Mouse (Mus musculus) heart, adult 9 months (tissue): ENCODE data around the gene Cyp2b10.
"Not testable (repeated sequence)": the region's sequence is repeated elsewhere in the genome, so short reads cannot be mapped to it uniquely, and the experiment has no call there.

ENCODE experiments used
- DNase-seq, 2 experiments: peaks; one replicate each; pipeline ENCODE4 v3.0.0; 2022; ENCODE audit warnings: low spot score in 2 of 2

Gene Cyp2b10

GRCm38 (mm10) chr7:25897411-25897810 is at the start of gene Cyp2b10:
TSS of gene Cyp2b10 (plus strand) at chr7:25897620.
- DNase-seq: no peak

GRCm38 (mm10) chr7:25847722-25848443 is 49.5 kb upstream of the Cyp2b10 start:
- peak; percentile 69 to 86 for DNase-seq

DNA sequence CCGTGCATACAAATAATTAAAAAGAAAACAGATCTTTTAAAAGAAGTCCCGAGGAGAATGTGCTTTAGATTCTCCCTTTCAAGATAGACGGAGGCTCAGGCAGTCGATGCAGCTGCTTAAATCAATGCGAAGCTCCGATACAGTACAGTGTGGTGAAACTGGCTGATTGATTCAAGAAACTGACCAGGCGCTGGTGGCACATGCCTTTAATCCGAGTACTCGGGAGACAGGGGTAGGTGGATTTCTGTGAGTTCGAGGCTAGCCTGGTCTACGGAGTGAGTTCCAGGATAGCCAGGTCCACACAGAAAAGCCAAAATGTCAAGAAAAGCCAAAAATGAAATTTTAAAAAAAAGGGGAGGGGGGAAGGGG is 49.0 kb upstream of the Cyp2b10 start:
- no peak for DNase-seq

DNA sequence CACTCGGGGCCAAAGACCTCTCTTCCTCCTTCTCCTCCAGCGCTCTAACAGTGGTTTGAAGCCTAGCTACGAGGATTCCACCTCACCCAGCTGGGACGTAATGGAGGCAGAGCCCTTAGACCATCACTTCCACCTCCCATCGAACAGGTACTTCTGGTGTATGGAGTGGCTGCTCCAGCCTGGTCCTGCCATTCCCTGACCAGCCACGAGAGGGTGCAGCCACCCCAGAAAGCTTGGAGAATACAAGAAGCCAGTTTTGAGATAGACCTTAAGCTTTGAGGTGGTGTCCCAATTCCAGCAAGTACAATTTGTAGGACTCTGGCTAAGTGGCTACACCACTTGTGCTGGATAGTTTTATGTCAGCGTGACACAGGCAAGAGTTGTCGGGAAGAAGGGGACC is 42.3 kb upstream of the Cyp2b10 start:
- peak in 1 of 2 experiments; percentile 52 for DNase-seq

GRCm38 (mm10) chr7:25859962-25860870 is 37.2 kb upstream of the Cyp2b10 start:
- DNase-seq: no peak

GRCm38 (mm10) chr7:25862365-25862764 is 35.1 kb upstream of the Cyp2b10 start:
- DNase-seq: no peak

- DNase-seq: no peak
Observed at GRCm38 (mm10) chr7:25863756-25864155, 33.7 kb upstream of the Cyp2b10 start.

- DNase-seq: no peak
Observed at GRCm38 (mm10) chr7:25864861-25865260, 32.6 kb upstream of the Cyp2b10 start.

DNA sequence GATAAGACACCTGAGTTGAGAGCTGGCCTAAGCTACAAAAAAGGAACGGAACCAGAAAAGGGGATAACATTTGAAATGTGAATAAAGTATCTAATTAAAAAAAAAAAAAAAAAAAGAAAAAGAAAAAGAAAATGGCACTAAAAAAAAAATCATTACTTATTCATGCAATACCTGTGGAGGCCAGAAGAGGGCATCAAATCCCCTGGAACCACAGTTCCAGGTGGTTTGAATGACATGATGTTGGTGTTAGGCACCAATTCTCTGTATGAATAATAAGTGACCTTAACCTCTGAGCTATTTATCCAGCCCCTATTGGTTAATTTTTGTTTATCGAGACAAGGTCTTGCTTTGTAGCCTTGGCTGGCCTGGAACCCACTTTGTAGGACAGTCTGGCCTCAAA is 27.6 kb upstream of the Cyp2b10 start:
- DNase-seq: no peak

GRCm38 (mm10) chr7:25872624-25873023 is 24.8 kb upstream of the Cyp2b10 start:
- DNase-seq: no peak

DNA sequence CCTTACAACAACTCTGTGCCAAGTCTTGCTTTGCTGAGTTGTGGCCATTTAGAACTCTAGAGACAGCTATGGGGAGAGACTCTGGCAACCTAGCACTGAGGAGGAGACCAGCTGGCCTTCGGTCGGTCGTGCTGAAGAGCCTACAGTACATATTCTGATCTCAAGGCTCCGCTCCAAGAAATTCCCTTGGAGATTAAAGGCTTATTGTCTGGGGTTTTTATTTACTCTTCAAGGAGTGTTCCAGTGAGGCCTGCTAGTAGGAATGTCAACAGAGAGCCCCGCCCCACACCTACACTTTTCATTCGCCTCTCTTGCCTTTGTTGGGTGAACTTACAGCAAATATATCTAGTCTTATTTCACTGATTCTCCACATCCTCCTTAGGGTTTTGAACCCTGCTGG is 18.7 kb upstream of the Cyp2b10 start:
- DNase-seq: no peak

GRCm38 (mm10) chr7:25880721-25881120 is 16.7 kb upstream of the Cyp2b10 start:
- DNase-seq: not testable (repeated sequence)

DNA sequence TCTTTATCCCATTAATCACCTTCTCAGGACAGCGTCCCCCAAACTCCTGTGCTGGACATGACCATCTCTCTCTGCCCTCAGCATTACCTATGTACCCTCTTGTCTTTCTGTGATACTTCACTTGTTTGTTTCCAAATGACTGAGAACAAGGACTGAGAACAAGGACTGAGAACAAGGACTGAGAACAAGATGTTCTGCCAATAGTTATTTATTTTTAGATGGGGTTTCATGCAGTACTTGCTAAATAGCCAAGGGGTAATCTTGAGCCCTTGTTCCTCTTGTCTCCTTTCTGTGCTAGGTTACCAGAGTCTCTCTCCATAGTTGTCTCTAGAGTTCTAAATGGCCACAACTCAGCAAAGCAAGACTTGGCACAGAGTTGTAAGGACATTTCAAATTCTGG is 13.1 kb upstream of the Cyp2b10 start:
- peak in 1 of 2 experiments; percentile 8 for DNase-seq

- no peak for DNase-seq
Observed at GRCm38 (mm10) chr7:25887758-25888157, 9.7 kb upstream of the Cyp2b10 start.

DNA sequence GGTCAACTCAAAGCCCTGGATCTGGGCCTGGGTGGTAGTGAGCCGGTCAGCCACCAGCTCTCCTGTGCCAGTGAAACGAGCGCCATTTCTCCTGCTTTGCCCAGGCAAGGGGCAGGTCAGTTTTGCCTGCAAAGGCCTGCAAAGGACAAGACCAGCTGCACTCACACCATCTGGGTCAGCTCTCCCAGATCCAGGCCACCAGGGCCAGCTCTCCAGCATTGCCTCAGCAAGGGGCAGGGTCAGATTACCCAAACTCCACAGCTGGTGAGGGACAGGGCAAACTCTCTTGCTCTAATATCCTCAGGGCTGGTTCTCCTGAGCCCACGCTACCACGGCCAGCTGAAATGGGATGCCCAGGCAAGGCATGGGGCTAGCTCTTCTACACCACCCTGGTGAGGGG is 4.3 kb upstream of the Cyp2b10 start:
- DNase-seq: no peak

GRCm38 (mm10) chr7:25895162-25895561 is 2.3 kb upstream of the Cyp2b10 start:
- DNase-seq: no peak

DNA sequence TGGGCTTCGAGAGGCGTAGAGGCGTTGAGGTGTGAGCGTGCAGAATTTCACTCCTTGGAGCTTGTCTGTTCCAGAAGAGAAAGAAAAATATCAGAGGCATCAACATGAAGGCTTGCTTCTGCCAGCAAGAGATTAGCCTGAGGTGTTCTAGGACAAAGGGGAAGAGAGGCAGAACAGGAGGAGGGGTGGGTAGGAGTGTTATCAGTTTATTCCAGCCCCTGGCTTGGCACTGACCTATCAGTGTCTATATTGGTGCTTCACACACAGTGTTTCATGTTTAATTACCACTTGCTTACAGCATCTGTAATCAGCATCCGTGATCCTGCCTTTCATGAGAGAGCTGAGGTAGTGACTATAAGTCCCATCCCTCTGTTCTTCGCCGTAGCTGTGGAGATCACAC is 644 bp downstream of the Cyp2b10 start:
- no peak for DNase-seq

- DNase-seq: peak; percentile 4
Observed at GRCm38 (mm10) chr7:25902061-25902690, 4.8 kb downstream of the Cyp2b10 start.

- DNase-seq: no peak
Observed at GRCm38 (mm10) chr7:25903156-25903555, 5.7 kb downstream of the Cyp2b10 start.

- no peak for DNase-seq
Observed at GRCm38 (mm10) chr7:25904066-25904465, 6.6 kb downstream of the Cyp2b10 start.

- DNase-seq: no peak
Observed at GRCm38 (mm10) chr7:25904489-25904888, 7.1 kb downstream of the Cyp2b10 start.

DNA sequence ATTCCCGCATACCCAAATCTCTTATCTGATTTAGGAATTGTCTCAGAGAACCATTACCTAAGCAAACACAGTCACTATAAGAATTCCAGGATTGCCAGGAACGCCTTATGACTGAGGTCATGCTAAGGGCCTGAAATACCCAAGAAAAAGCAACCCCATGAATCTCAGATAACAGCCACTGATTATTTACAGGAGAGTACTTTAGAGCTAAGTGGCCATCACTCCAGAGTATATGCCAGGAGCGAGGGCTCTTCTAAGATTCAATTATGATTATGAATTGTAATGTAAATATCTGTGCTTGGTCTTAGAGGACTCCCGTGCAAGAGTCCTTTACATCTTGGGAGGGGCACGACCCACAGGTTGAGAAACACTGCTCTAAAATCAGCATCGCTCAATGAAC is 10.0 kb downstream of the Cyp2b10 start:
- no peak for DNase-seq

DNA sequence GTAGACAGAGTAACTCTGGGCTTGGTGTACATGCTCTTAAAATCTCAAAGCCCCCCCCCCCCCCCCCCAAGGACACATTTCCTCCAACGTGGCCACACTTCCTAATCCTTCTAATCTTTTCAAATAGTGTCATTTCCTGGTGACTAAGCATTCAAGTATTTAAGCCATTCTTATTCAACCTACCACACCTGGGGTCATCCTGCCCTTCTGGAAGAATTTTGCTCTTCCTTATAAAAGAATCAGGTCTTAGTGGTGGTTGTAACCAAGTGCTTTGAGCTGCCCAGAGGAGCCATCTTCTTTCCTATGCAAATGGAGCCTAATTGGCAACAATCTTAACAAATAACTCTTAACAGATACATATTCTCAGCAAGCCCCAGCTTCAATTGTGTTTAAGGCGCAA is 12.6 kb downstream of the Cyp2b10 start:
- no peak for DNase-seq
